Mouse (Mus musculus) megakaryocyte, embryonic 14.5 days (primary cell): ENCODE measurements at regions not wholly inside any gene's neighbourhood (a gene's known extent, or its start where the extent isn't known, plus 50 kb on each side); places are given as distances from the start of the nearest gene placed in this dataset.

Experiments used
- FLI1 ChIP-seq: IDR thresholded peaks from 2 replicates; pipeline ENCODE4 v1.6.1; 2012; ENCODE audit warnings: low read length, inconsistent platforms, mixed read lengths
- GATA1 ChIP-seq: IDR thresholded peaks from 3 replicates; pipeline ENCODE4 v1.6.1; 2012; ENCODE audit warnings: mixed read lengths, low read length, inconsistent platforms, borderline replicate concordance

- TF ChIP-seq GATA1 (no peak), FLI1 (no peak)
Measured at GRCm38 (mm10) chr14:46175291-46176216, 203.7 kb upstream of the Gm15217 start.
